Mouse (Mus musculus) heart, embryonic 12.5 days (tissue): ENCODE data around the gene Tead1. TPM values are rescaled to one million over a fixed set of nuclear protein-coding genes. Genes with fewer than 3 reads are reported as not detected.

Source experiments
- ATAC-seq: fragments of 200-750 bp; cut with Nextera tagmentation; 2 replicates; pipeline ENCODE4 v1.8.0; 2017; ENCODE audit warnings: moderate TSS enrichment, moderate library complexity; ENCODE audit not compliant: insufficient number of reproducible peaks, low FRiP score
- H3K27ac ChIP-seq: fragments of 300-500 bp; sonication (generic); 2 replicates; pipeline ENCODE4 v1.5.1; 2016; ENCODE audit warnings: mild to moderate bottlenecking, moderate library complexity; ENCODE audit not compliant: poor library complexity, severe bottlenecking
- H3K27me3 ChIP-seq: fragments of 300-500 bp; sonication (generic); replicated peaks from 2 replicates; pipeline ENCODE4 v1.6.1; 2016; ENCODE audit warnings: mild to moderate bottlenecking, moderate library complexity
- H3K36me3 ChIP-seq: fragments of 300-500 bp; sonication (generic); 2 replicates; pipeline ENCODE4 v1.6.1; 2016; ENCODE audit warnings: mild to moderate bottlenecking, moderate library complexity
- H3K4me1 ChIP-seq: fragments of 300-500 bp; sonication (generic); replicated peaks from 2 replicates; pipeline ENCODE4 v1.6.1; 2016; ENCODE audit warnings: mild to moderate bottlenecking
- H3K4me2 ChIP-seq: fragments of 300-500 bp; sonication (generic); 2 replicates; pipeline ENCODE4 v1.6.1; 2016; ENCODE audit warnings: mild to moderate bottlenecking, moderate library complexity
- H3K4me3 ChIP-seq: fragments of 300-500 bp; sonication (generic); 2 replicates; pipeline ENCODE4 v1.5.1; 2016; ENCODE audit warnings: mild to moderate bottlenecking
- H3K9ac ChIP-seq: fragments of 300-500 bp; sonication (generic); 2 replicates; pipeline ENCODE4 v1.6.1; 2016; ENCODE audit warnings: mild to moderate bottlenecking, moderate library complexity
- H3K9me3 ChIP-seq: fragments of 300-500 bp; sonication (generic); replicated peaks from 2 replicates; pipeline ENCODE4 v1.6.1; 2016; ENCODE audit warnings: mild to moderate bottlenecking, moderate library complexity
- WGBS: fragments of 180-500 bp; shearing (Covaris S2); methylation state at CpG from one replicate; pipeline ENCODE4 v1.1.7; 2016; 5-methylcytosine and 5-hydroxymethylcytosine counted together
- polyA plus RNA-seq: library from polyadenylated mRNA; unstranded; fragments of >200 nt; fragmentation: Nextera tagmentation; extraction: Ambion mirVana; gene quantifications from 2 replicates; pipeline ENCODE4 v1.2.1, GENCODE M21; 2016

The Tead1 gene
- polyA plus RNA-seq, 1 experiment from 2014 or later, result 33.9 TPM

DNA sequence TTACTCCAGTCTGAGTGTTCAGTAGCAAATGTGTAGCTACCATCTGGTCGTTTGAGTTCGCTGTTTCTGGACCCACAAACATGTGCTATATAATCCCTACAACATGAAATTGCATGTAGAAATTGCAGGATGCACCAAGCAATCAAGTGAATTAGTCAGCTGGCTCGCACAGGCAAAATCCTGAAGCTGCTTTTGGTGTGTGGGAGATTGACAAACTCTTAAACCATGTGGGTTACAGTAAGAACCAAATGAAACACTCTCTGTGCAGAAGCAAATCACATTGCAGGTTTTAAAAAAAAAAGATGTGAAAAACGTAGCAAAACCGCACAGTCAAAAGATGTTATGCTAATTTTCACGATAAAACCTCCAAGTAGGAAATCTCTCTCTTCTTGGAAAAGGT lies 113.6 kb downstream of the Tead1 start:
- Histone ChIP-seq H3K9ac (no peak overlapping the region), H3K9me3 (no peaks in the 10 kb centered on the region), H3K4me3 (no peak overlapping the region), H3K27me3 (no peaks in the 10 kb centered on the region), H3K4me1 (peaks cover 75% of the 10 kb centered on the region), H3K27ac (no peak overlapping the region), H3K36me3 (no peaks in the 10 kb centered on the region), H3K4me2 (no peak overlapping the region)
- WGBS, result 83% methylated on average over 6 of the region's 6 CpGs
- ATAC-seq, result no peak

GRCm38 (mm10) chr7:112793903-112794302 lies 114.8 kb downstream of the Tead1 start:
- 36% methylated on average over 7 of the region's 7 CpGs for WGBS
- Histone ChIP-seq H3K27ac (peak overlapping the region; percentile 56), H3K4me3 (no peak overlapping the region), H3K9ac (0 out of 2 replicates have a peak overlapping the region, but pooled peaks have one; percentile 27), H3K4me1 (peaks cover 71% of the 10 kb centered on the region), H3K36me3 (no peaks in the 10 kb centered on the region), H3K9me3 (no peaks in the 10 kb centered on the region), H3K4me2 (no peak overlapping the region), H3K27me3 (no peaks in the 10 kb centered on the region)
- no peak for ATAC-seq

DNA sequence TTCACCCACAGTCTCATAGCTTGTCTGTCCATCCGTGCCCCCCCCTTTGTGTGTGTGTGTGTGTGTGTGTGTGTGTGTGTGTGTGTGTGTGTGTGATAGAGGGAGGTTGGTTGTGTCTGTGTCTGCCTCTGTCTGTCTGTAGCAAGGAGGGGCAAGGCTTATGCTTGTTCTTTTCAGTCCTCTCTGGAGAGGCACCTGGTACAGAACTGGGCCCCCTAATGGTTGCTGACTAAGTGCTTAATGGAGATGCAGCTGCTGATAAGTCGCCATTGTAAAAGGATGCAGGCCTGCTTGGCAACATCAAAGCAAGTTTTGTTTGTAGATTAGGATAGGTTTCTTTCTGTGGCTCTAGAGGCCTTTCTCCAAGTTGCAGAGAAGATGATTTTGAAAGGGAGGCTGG lies 115.4 kb downstream of the Tead1 start:
- Histone ChIP-seq H3K36me3 (no peaks in the 10 kb centered on the region), H3K27ac (peak overlapping the region; percentile 56), H3K9me3 (no peaks in the 10 kb centered on the region), H3K4me1 (peaks cover 71% of the 10 kb centered on the region), H3K9ac (no peak overlapping the region), H3K4me3 (no peak overlapping the region), H3K27me3 (no peaks in the 10 kb centered on the region), H3K4me2 (no peak overlapping the region)
- no peak for ATAC-seq
- 15% methylated on average over 2 of the region's 2 CpGs for WGBS

GRCm38 (mm10) chr7:112797526-112798321 lies 118.6 kb downstream of the Tead1 start:
- Histone ChIP-seq H3K9me3 (no peaks in the 10 kb centered on the region), H3K9ac (no peak overlapping the region), H3K4me1 (peaks cover 88% of the 10 kb centered on the region), H3K36me3 (no peaks in the 10 kb centered on the region), H3K27ac (no peak overlapping the region), H3K4me3 (no peak overlapping the region), H3K27me3 (no peaks in the 10 kb centered on the region), H3K4me2 (no peak overlapping the region)
- ATAC-seq, result no peak
- WGBS, result 87% methylated on average over 8 of the region's 8 CpGs

DNA sequence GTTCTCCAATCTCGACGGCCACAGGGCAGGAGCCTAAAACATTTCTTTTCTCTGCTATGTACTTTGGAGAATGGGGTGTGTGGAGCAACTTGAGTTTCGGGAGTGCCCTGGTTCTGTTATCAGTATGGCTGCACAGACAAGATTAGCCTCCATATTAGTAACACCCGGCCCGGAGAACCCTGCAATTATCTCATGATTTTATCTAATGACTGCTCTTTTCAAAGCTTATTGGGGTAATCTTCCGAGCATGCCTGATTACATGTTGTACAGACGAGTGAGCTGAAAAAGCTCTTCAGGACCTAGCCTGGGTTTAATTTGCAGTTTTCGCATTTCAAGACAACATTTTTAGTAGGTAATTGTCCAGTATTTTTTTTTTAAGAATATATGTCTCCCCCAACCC lies 122.6 kb downstream of the Tead1 start:
- H3K4me1 ChIP-seq, result peaks cover 76% of the 10 kb centered on the region
- ATAC-seq, result no peak
- no peaks in the 10 kb centered on the region for H3K36me3 ChIP-seq
- WGBS, result 31% methylated on average over 8 of the region's 8 CpGs
- no peak overlapping the region for H3K4me3 ChIP-seq
- no peak overlapping the region for H3K27ac ChIP-seq
- no peaks in the 10 kb centered on the region for H3K27me3 ChIP-seq
- H3K9me3 ChIP-seq, result no peaks in the 10 kb centered on the region
- H3K9ac ChIP-seq, result no peak overlapping the region
- no peak overlapping the region for H3K4me2 ChIP-seq

GRCm38 (mm10) chr7:112806718-112807400 lies 127.7 kb downstream of the Tead1 start:
- ATAC-seq, result peak; percentile 52; the same call in 1 of the 2 replicates
- Histone ChIP-seq H3K4me1 (peaks cover 65% of the 10 kb centered on the region), H3K36me3 (no peaks in the 10 kb centered on the region), H3K9ac (peak overlapping the region; percentile 35; the same call in 1 of the 2 replicates), H3K9me3 (no peaks in the 10 kb centered on the region), H3K4me2 (peak overlapping the region; percentile 66), H3K27ac (peak overlapping the region; percentile 80), H3K27me3 (no peaks in the 10 kb centered on the region), H3K4me3 (peak overlapping the region; percentile 32)
- 37% methylated on average over 2 of the region's 2 CpGs for WGBS

GRCm38 (mm10) chr7:112807401-112807751 lies 128.3 kb downstream of the Tead1 start:
- Histone ChIP-seq H3K9me3 (no peaks in the 10 kb centered on the region), H3K36me3 (no peaks in the 10 kb centered on the region), H3K9ac (peak overlapping the region; percentile 35; the same call in 1 of the 2 replicates), H3K4me2 (peak overlapping the region; percentile 66), H3K4me1 (peaks cover 60% of the 10 kb centered on the region), H3K27me3 (no peaks in the 10 kb centered on the region), H3K4me3 (peak overlapping the region; percentile 32), H3K27ac (peak overlapping the region; percentile 80)
- 4% methylated on average over 6 of the region's 6 CpGs for WGBS
- no peak for ATAC-seq

DNA sequence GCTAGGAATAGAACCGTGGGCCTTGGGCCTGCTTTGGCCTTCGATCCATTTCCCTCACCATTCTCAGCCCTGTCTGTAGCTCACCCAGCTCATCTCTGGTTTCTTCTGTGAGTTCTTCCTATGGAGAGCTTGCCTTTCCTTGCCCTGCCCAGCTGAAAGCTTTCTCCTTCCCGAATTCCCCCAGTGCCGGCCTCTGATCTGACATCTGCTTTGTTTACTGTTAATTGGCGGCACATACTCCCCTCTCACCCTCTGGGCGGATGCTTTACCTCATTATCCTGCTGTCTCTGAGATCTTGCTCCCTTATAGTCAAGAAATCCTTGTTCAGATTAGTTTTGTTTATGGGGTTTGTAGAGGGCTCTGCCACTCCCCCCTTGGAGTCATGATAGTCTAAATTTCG lies 131.6 kb downstream of the Tead1 start:
- 0 out of 2 replicates have a peak, but pooled peaks cover 5% of the 10 kb centered on the region for H3K36me3 ChIP-seq
- 56% methylated on average over 7 of the region's 7 CpGs for WGBS
- no peak overlapping the region for H3K4me3 ChIP-seq
- H3K4me1 ChIP-seq, result peaks cover 45% of the 10 kb centered on the region
- H3K9ac ChIP-seq, result no peak overlapping the region
- no peaks in the 10 kb centered on the region for H3K27me3 ChIP-seq
- no peak overlapping the region for H3K27ac ChIP-seq
- no peak overlapping the region for H3K4me2 ChIP-seq
- ATAC-seq, result no peak
- no peaks in the 10 kb centered on the region for H3K9me3 ChIP-seq

DNA sequence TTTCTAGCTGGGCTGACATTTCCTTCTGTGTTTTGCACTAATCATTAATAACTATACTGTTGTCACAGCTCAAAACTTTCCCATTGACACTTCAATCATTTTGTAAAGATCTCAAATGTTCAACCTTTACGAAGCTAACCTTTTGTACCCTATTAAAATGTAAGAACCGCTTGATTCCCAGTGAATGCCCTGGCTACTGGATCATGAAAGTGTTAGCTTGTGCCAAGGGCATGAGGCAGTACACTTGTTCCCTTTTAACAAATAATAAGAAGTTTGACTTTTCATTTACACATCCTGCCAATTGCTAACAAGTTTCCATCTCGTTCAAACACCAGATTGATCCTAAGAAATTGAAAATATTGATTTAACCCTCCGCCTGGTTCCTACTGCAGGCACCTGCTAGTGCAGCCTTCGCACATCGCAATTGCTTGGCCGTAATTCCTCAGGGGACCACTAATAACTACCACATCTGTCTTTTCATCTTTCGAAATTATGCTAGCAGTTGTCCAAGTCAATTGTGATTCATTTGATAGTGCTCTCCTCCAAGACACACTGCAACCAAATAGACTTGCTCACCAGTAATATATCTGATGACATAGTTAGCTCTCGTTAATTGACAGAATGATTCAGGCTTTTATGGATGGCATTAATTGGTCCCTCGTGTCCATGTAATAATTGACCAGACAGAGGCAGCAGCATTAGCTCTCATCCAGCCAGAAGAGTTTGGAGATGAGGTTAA lies 133.1 kb downstream of the Tead1 start:
- Histone ChIP-seq H3K36me3 (0 out of 2 replicates have a peak, but pooled peaks cover 5% of the 10 kb centered on the region), H3K4me3 (no peak overlapping the region), H3K4me2 (no peak overlapping the region), H3K4me1 (peaks cover 38% of the 10 kb centered on the region), H3K9ac (no peak overlapping the region), H3K27ac (no peak overlapping the region), H3K9me3 (no peaks in the 10 kb centered on the region), H3K27me3 (no peaks in the 10 kb centered on the region)
- no peak for ATAC-seq
- WGBS, result 90% methylated on average over 10 of the region's 10 CpGs

GRCm38 (mm10) chr7:112813163-112813562 lies 134.0 kb downstream of the Tead1 start:
- Histone ChIP-seq H3K27ac (no peak overlapping the region), H3K4me2 (no peak overlapping the region), H3K4me3 (no peak overlapping the region), H3K4me1 (peaks cover 37% of the 10 kb centered on the region), H3K36me3 (0 out of 2 replicates have a peak, but pooled peaks cover 5% of the 10 kb centered on the region), H3K9ac (no peak overlapping the region), H3K9me3 (no peaks in the 10 kb centered on the region), H3K27me3 (no peaks in the 10 kb centered on the region)
- no peak; the same call in 1 of the 2 replicates for ATAC-seq
- WGBS, result 95% methylated on average over 7 of the region's 7 CpGs
